Mouse (Mus musculus) olfactory bulb, adult 2 months (tissue): ENCODE results near the gene Smtnl2. TPM values are rescaled to one million over a fixed set of nuclear protein-coding genes. Genes with fewer than 3 reads are reported as not detected.

Source experiments
- H3K27ac ChIP-seq: fragments of 200-500 bp; 2 replicates; pipeline ENCODE4 v1.5.1; 2012; ENCODE audit warnings: low read depth, low read length; ENCODE audit not compliant: insufficient read depth
- H3K4me1 ChIP-seq: fragments of 200-500 bp; 2 replicates; pipeline ENCODE4 v1.6.1; 2012; ENCODE audit warnings: low read length; ENCODE audit not compliant: control insufficient read depth, insufficient read depth
- H3K4me3 ChIP-seq: fragments of 200-500 bp; 2 replicates; pipeline ENCODE4 v1.5.1; 2012; ENCODE audit warnings: mild to moderate bottlenecking, low read depth, low read length, moderate library complexity; ENCODE audit not compliant: insufficient read depth
- CTCF ChIP-seq: fragments of 200-500 bp; IDR thresholded peaks from 2 replicates; pipeline ENCODE4 v1.5.1; 2012; ENCODE audit warnings: low read depth, mild to moderate bottlenecking, low read length, moderate library complexity; ENCODE audit not compliant: insufficient read depth
- POLR2A ChIP-seq: fragments of 200-500 bp; IDR thresholded peaks from 2 replicates; pipeline ENCODE4 v1.6.1; 2012; ENCODE audit warnings: mild to moderate bottlenecking, low read depth, low read length, moderate library complexity; ENCODE audit not compliant: insufficient read depth
- WGBS: fragments of 180-500 bp; shearing (Covaris S2); methylation state at CpG from one replicate; pipeline ENCODE4 v1.1.7; 2018; 5-methylcytosine and 5-hydroxymethylcytosine counted together
- polyA plus RNA-seq: library from polyadenylated mRNA; stranded (reverse); fragments of >200 nt; gene quantifications from 2 replicates; pipeline ENCODE4 v1.2.4, GENCODE M21; 2012; ENCODE audit warnings: low replicate concordance; ENCODE audit not compliant: missing spikeins, insufficient read depth, insufficient read length

The Smtnl2 gene
- polyA plus RNA-seq, 1 experiment: not detected

DNA sequence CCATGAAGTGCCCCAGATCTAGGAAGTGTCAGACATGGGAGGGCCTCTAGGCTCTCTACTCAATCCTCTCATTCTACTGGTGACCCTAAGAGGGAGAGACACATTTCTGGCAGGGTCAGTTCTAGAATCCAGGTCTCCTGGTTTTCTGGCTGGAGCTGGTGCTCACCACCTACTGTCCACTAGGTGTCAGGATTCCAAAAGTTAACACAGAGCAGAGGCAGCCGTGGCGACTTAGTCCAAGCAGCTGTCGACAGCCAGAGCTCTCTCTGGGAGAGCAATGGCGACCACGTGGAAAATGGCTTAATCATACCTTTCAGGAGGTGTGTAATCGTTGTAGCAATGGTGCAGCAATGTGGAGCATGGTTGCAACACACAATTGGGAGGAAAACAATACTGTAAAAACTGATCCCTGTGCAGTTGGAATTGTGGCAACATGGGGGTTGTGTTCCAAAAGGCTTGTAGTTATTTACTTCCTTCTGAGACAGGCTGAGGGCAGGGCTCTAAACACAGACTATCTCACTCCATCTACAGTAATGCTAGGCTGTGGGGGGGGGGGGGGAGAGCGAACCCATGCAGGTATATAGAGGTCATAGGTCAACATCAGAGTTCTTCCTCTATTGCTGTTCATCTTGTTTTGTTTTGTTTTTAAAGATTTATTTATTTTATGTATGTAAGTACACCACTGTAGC is 68.8 kb downstream of the Smtnl2 start:
- no peak overlapping the region for H3K4me3 ChIP-seq
- H3K4me1 ChIP-seq: no peaks in the 10 kb centered on the region
- 13% methylated on average over 7 of the region's 7 CpGs for WGBS
- no peak overlapping the region for H3K27ac ChIP-seq
- TF ChIP-seq CTCF (peak; percentile 32; the same call in 1 of the 2 replicates), POLR2A (no peak)

DNA sequence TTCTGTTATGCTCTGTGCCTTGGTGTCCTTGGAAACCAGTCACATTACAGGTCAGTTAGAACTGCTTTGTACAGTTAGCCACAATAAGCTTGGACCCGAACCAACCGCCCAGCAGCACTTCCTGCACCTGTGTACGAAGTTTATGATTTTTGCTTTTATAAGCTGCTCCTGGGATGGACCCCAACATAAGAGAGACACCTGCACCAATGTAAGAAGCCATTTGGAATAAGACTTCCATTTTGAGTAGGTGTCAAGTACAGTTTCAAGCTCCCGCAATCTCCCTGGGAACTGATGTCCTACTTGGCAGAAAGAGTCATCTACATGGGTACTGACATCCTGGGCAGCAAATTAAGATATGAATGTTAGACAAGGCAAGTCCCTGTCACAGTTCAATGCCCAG is 71.8 kb downstream of the Smtnl2 start:
- Histone ChIP-seq H3K27ac (no peak overlapping the region), H3K4me3 (no peak overlapping the region), H3K4me1 (no peaks in the 10 kb centered on the region)
- WGBS: 92% methylated on average over 4 of the region's 4 CpGs
- TF ChIP-seq POLR2A: no peak
- TF ChIP-seq CTCF: no peak

Other genes with a start within 250 kb of the Smtnl2 start
- not detected in 2 replicates for gene Gm43951, start 204.9 kb downstream of the Smtnl2 start, polyA plus RNA-seq
- not detected in 2 replicates for gene 4933427D14Rik, start 204.3 kb downstream of the Smtnl2 start, polyA plus RNA-seq
- gene Txndc17, start 204.2 kb downstream of the Smtnl2 start, polyA plus RNA-seq: not detected in 2 replicates
- not detected in 2 replicates for gene Med31, start 196.1 kb downstream of the Smtnl2 start, polyA plus RNA-seq
- not detected in 2 replicates for gene Slc13a5, start 144.5 kb downstream of the Smtnl2 start, polyA plus RNA-seq
- gene Xaf1, start 110.1 kb downstream of the Smtnl2 start, polyA plus RNA-seq: not detected in 2 replicates
- gene Fbxo39, start 97.3 kb downstream of the Smtnl2 start, polyA plus RNA-seq: not detected in 2 replicates
- gene Tekt1, start 49.3 kb downstream of the Smtnl2 start, polyA plus RNA-seq: not detected in 2 replicates
- not detected in 2 replicates for gene Ggt6, start 23.8 kb upstream of the Smtnl2 start, polyA plus RNA-seq
- not detected in 2 replicates for gene Mybbp1a, start 29.6 kb upstream of the Smtnl2 start, polyA plus RNA-seq
- gene Spns2, start 78.2 kb upstream of the Smtnl2 start, polyA plus RNA-seq: not detected in 2 replicates
- gene Spns3, start 138.8 kb upstream of the Smtnl2 start, polyA plus RNA-seq: not detected in 2 replicates
- not detected in 2 replicates for gene Ube2g1, start 195.6 kb upstream of the Smtnl2 start, polyA plus RNA-seq